Mouse (Mus musculus) liver, embryonic 18 days (tissue): Measurements from ENCODE around the gene Sh3gl3. TPM values are rescaled to one million over a fixed set of nuclear protein-coding genes. Genes with fewer than 3 reads are reported as not detected.

Experiments
- polyA plus RNA-seq: library from polyadenylated mRNA; depleted of rRNA; stranded (reverse); fragments of >200 nt; gene quantifications from 2 replicates; pipeline ENCODE4 v1.2.3, GENCODE M21; 2012; rRNA removed

Gene Sh3gl3
- 0.07 TPM in 2 replicates for polyA plus RNA-seq

GRCm38 (mm10) chr7:82173540-82173939, at the start of gene Sh3gl3:
TSS of gene Sh3gl3 (plus strand) at chr7:82173840.

DNA sequence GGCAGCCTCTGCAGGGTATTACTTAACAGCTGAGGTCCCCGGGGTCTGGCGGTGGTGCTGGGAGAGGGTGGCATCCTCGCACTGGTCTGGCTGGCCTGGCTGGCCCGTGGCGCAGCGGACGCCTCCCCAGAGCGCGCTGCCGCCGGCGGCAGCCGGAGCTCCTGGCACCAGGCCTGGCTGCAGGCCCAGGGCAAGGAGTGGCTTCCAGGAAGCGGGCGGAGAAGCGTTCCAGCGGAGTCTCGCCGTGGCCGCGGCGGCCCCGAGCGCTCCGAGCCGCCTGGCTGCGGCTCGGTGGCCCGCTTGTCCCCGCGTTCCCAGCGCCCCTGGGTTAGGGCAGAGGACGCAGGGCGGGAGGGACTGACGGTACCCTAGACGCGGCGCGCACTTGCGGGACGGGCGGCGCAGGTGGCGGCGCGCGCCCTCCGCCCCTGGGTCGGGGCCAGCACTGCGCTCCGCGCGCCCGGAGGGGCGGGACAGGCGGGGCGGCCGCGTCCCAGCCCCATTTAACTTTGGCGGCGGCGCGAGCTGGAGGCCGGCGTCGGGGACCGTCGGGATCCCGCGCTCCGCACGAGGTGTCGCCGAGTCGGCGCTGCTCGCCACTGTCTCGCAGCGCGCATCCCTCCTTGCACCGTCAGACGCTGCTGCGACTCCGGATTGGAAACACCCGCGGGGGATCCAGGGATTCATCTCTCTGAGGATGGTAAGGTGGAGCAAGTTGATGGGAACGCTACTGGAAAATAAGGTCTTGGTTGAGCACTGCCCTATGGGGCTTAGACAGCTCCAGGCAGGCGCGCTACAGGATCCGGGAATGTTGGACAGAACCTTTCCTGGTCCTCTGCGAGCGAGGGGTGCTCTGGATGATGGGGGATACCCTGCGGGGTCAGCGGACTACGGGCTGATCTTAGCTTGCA, 161.8 kb downstream of the Sh3gl3 start, which contains the start of gene Adamtsl3:
Gene Adamtsl3, plus strand, starts transcription at position 484 of the 911 bp plus-strand sequence.

Other genes with a start within 250 kb of the Sh3gl3 start
- gene Hdgfl3, start 239.4 kb upstream of the Sh3gl3 start, polyA plus RNA-seq = 0.22 and 0.28 TPM in 2 replicates
- 0.30 and 0.31 TPM in 2 replicates for gene Bnc1, start 181.5 kb upstream of the Sh3gl3 start, polyA plus RNA-seq
- 0.04 and 0.08 TPM in 2 replicates for gene Adamtsl3, start 161.9 kb downstream of the Sh3gl3 start, polyA plus RNA-seq